Mouse (Mus musculus) gastrocnemius, postnatal 25 days (tissue): ENCODE measurements around the gene Drc1. TPM values are rescaled to one million over a fixed set of nuclear protein-coding genes. Genes with fewer than 3 reads are reported as not detected.

Experiments
- DNase-seq: peaks from one replicate; pipeline ENCODE4 v3.0.0; 2022
- long read RNA-seq, 2 experiments: library from polyadenylated mRNA; stranded (forward); transcript quantifications; one replicate each; pipeline ENCODE4 v2.0.0; 2021
- total RNA-seq, 2 experiments: library from RNA; stranded (reverse); gene quantifications; 1 replicate in 1 of 2; 2 replicates in 1 of 2; pipeline ENCODE4 v1.2.3; 2021

Drc1 gene
- not detected for total RNA-seq
- long read RNA-seq, experiment 1: 0 reads
- long read RNA-seq, experiment 2: 0 reads

- no peak for DNase-seq
These were observed at the start of gene Drc1 for GRCm38 (mm10) chr5:30281291-30281732. TSS of gene Drc1 (plus strand) at chr5:30281388.

- DNase-seq: no peak
These were observed 49.3 kb upstream of the Drc1 start for GRCm38 (mm10) chr5:30231891-30232270.

- DNase-seq: peak; percentile 99
These were observed 48.8 kb upstream of the Drc1 start, which contains the start of gene Selenoi for GRCm38 (mm10) chr5:30232271-30232971. TSS of gene Selenoi (plus strand) at chr5:30232581.

GRCm38 (mm10) chr5:30233042-30233441, 48.1 kb upstream of the Drc1 start:
- no peak for DNase-seq

GRCm38 (mm10) chr5:30233979-30234378, 47.2 kb upstream of the Drc1 start:
- DNase-seq: no peak

GRCm38 (mm10) chr5:30235641-30236126, 45.5 kb upstream of the Drc1 start:
- DNase-seq: no peak

GRCm38 (mm10) chr5:30238533-30238932, 42.7 kb upstream of the Drc1 start:
- DNase-seq: no peak

- no peak for DNase-seq
These were observed 40.6 kb upstream of the Drc1 start for GRCm38 (mm10) chr5:30240552-30240951.

- DNase-seq: no peak
These were observed 38.8 kb upstream of the Drc1 start for GRCm38 (mm10) chr5:30242410-30242809.

GRCm38 (mm10) chr5:30243741-30244140, 37.4 kb upstream of the Drc1 start:
- no peak for DNase-seq

GRCm38 (mm10) chr5:30245861-30246416, 35.2 kb upstream of the Drc1 start:
- DNase-seq: no peak

GRCm38 (mm10) chr5:30247666-30248065, 33.5 kb upstream of the Drc1 start:
- no peak for DNase-seq

GRCm38 (mm10) chr5:30255567-30256354, 25.4 kb upstream of the Drc1 start:
- no peak for DNase-seq

- DNase-seq: no peak
These were observed 22.4 kb upstream of the Drc1 start for GRCm38 (mm10) chr5:30258776-30259175.

- peak; percentile 17 for DNase-seq
These were observed 10.5 kb upstream of the Drc1 start for GRCm38 (mm10) chr5:30270571-30271190.

- peak; percentile 72 for DNase-seq
These were observed 9.4 kb upstream of the Drc1 start for GRCm38 (mm10) chr5:30271599-30272281.

GRCm38 (mm10) chr5:30276361-30276760, 4.8 kb upstream of the Drc1 start:
- DNase-seq: no peak

- no peak for DNase-seq
These were observed 2.2 kb upstream of the Drc1 start for GRCm38 (mm10) chr5:30278952-30279351.

GRCm38 (mm10) chr5:30279446-30279845, 1.7 kb upstream of the Drc1 start:
- no peak for DNase-seq

GRCm38 (mm10) chr5:30280864-30281263, 324 bp upstream of the Drc1 start:
- DNase-seq: no peak

- no peak for DNase-seq
These were observed 5.0 kb downstream of the Drc1 start for GRCm38 (mm10) chr5:30285944-30286799.
